Mouse (Mus musculus): ENCODE results near the gene Ppm1l. TPM values are rescaled to one million over a fixed set of nuclear protein-coding genes. Genes with fewer than 3 reads are reported as not detected.

Ppm1l gene
- polyA plus RNA-seq, 1 experiment from 2014 or later = 17.2 TPM

DNA sequence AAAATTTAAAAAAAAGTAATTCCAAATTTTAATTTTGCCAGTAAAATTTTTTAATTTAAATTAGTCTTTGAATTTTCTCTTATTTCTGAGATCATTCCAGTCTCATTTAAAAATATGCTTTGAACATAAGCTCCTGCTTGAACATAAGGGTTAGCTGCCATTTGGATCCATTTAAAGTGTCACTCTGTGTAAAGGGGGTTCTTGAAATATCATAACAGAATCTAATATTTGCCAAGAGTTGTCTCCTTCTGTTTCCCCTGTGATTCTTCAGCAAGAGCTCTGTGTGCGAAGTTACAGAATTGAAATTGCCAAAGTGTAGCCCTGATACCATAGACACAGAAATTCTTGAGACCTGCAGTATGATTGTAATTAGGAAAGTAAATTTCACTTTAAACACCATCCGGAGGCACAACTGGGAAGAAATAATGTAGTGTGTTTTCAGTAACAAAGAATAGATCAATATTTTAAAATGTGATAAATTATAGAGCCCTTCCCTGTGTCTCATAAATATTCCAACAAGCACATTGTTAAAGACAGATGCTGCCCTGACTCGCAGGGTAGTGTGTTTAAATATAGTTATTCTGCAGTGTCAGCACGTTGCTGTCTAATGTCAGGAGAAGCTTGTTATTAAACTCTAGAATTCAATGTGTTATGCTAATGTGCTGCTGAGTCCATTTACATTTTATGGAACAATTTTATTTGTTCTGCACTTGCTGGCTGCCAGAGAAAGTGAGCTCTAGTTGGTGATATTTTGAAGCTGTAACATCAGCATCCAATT, 177.8 kb downstream of the Ppm1l start:
- Histone ChIP-seq H3K9me3 (ENCODE audit: control insufficient read depth, low read length) (no peaks in the 10 kb centered on the region), H3K27me3 (ENCODE audit: control insufficient read depth, insufficient read depth, low read length) (no peaks in the 10 kb centered on the region), H3K27ac (ENCODE audit: low read depth, low read length) (no peak overlapping the region), H3K4me1 (replicated peaks; ENCODE audit: control insufficient read depth, insufficient read depth, low read length) (no peaks in the 10 kb centered on the region), H3K4me2 (replicated peaks; ENCODE audit: low read depth, low read length) (no peak overlapping the region), H3K4me3 (ENCODE audit: low read depth, low read length) (no peak overlapping the region), H3K9ac (ENCODE audit: low read depth, low read length) (no peak overlapping the region), H3K36me3 (ENCODE audit: control insufficient read depth, insufficient read depth, low read length) (no peaks in the 10 kb centered on the region)
- WGBS = 64% methylated on average over 4 of the region's 4 CpGs
- DNase-seq (ENCODE audit: low spot score) = no peak
- ATAC-seq (ENCODE audit: low FRiP score) = no peak

GRCm38 (mm10) chr3:69497178-69497577, 180.5 kb downstream of the Ppm1l start:
- DNase-seq (ENCODE audit: low spot score) (no peak), ATAC-seq (ENCODE audit: low FRiP score) (no peak)
- no peaks in the 10 kb centered on the region; the same call in 1 of the 2 replicates for H3K4me1 ChIP-seq (replicated peaks; ENCODE audit: control insufficient read depth, insufficient read depth, low read length)
- H3K9ac ChIP-seq (ENCODE audit: low read depth, low read length) = no peak overlapping the region
- H3K4me2 ChIP-seq (replicated peaks; ENCODE audit: low read depth, low read length) = no peak overlapping the region
- no peak overlapping the region for H3K4me3 ChIP-seq (ENCODE audit: low read depth, low read length)
- no peaks in the 10 kb centered on the region for H3K27me3 ChIP-seq (ENCODE audit: control insufficient read depth, insufficient read depth, low read length)
- no peaks in the 10 kb centered on the region for H3K36me3 ChIP-seq (ENCODE audit: control insufficient read depth, insufficient read depth, low read length)
- no peaks in the 10 kb centered on the region for H3K9me3 ChIP-seq (ENCODE audit: control insufficient read depth, low read length)
- WGBS = 89% methylated on average over 3 of the region's 3 CpGs
- H3K27ac ChIP-seq (ENCODE audit: low read depth, low read length) = no peak overlapping the region

- Histone ChIP-seq H3K9ac (ENCODE audit: low read depth, low read length) (no peak overlapping the region), H3K9me3 (ENCODE audit: control insufficient read depth, low read length) (no peaks in the 10 kb centered on the region), H3K27me3 (ENCODE audit: control insufficient read depth, insufficient read depth, low read length) (no peaks in the 10 kb centered on the region), H3K36me3 (ENCODE audit: control insufficient read depth, insufficient read depth, low read length) (no peaks in the 10 kb centered on the region), H3K4me1 (replicated peaks; ENCODE audit: control insufficient read depth, insufficient read depth, low read length) (no peaks in the 10 kb centered on the region; the same call in 1 of the 2 replicates), H3K27ac (ENCODE audit: low read depth, low read length) (no peak overlapping the region), H3K4me2 (replicated peaks; ENCODE audit: low read depth, low read length) (no peak overlapping the region), H3K4me3 (ENCODE audit: low read depth, low read length) (no peak overlapping the region)
- peak; percentile 36 for DNase-seq (ENCODE audit: low spot score)
- ATAC-seq (ENCODE audit: low FRiP score) = peak; percentile 69
- WGBS = 25% methylated on average over 6 of the region's 6 CpGs
These were observed 185.3 kb downstream of the Ppm1l start for GRCm38 (mm10) chr3:69502009-69502408.

- DNase-seq (ENCODE audit: low spot score) (no peak), ATAC-seq (ENCODE audit: low FRiP score) (no peak)
- 57% methylated on average over 4 of the region's 4 CpGs for WGBS
- H3K36me3 ChIP-seq (ENCODE audit: control insufficient read depth, insufficient read depth, low read length) = no peaks in the 10 kb centered on the region
- H3K4me1 ChIP-seq (replicated peaks; ENCODE audit: control insufficient read depth, insufficient read depth, low read length) = no peaks in the 10 kb centered on the region; the same call in 1 of the 2 replicates
- no peak overlapping the region for H3K4me2 ChIP-seq (replicated peaks; ENCODE audit: low read depth, low read length)
- no peak overlapping the region for H3K27ac ChIP-seq (ENCODE audit: low read depth, low read length)
- no peak overlapping the region for H3K4me3 ChIP-seq (ENCODE audit: low read depth, low read length)
- H3K27me3 ChIP-seq (ENCODE audit: control insufficient read depth, insufficient read depth, low read length) = no peaks in the 10 kb centered on the region
- no peaks in the 10 kb centered on the region for H3K9me3 ChIP-seq (ENCODE audit: control insufficient read depth, low read length)
- H3K9ac ChIP-seq (ENCODE audit: low read depth, low read length) = no peak overlapping the region
These were observed 185.9 kb downstream of the Ppm1l start for GRCm38 (mm10) chr3:69502527-69502926.

GRCm38 (mm10) chr3:69505090-69505489, 188.4 kb downstream of the Ppm1l start:
- WGBS = 86% methylated on average over 7 of the region's 7 CpGs
- no peaks in the 10 kb centered on the region for H3K9me3 ChIP-seq (ENCODE audit: control insufficient read depth, low read length)
- no peak overlapping the region for H3K27ac ChIP-seq (ENCODE audit: low read depth, low read length)
- H3K9ac ChIP-seq (ENCODE audit: low read depth, low read length) = no peak overlapping the region
- no peak overlapping the region for H3K4me2 ChIP-seq (replicated peaks; ENCODE audit: low read depth, low read length)
- H3K4me3 ChIP-seq (ENCODE audit: low read depth, low read length) = no peak overlapping the region
- no peaks in the 10 kb centered on the region; the same call in 1 of the 2 replicates for H3K4me1 ChIP-seq (replicated peaks; ENCODE audit: control insufficient read depth, insufficient read depth, low read length)
- no peaks in the 10 kb centered on the region for H3K27me3 ChIP-seq (ENCODE audit: control insufficient read depth, insufficient read depth, low read length)
- DNase-seq (ENCODE audit: low spot score) = no peak
- ATAC-seq (ENCODE audit: low FRiP score) = no peak
- H3K36me3 ChIP-seq (ENCODE audit: control insufficient read depth, insufficient read depth, low read length) = no peaks in the 10 kb centered on the region

DNA sequence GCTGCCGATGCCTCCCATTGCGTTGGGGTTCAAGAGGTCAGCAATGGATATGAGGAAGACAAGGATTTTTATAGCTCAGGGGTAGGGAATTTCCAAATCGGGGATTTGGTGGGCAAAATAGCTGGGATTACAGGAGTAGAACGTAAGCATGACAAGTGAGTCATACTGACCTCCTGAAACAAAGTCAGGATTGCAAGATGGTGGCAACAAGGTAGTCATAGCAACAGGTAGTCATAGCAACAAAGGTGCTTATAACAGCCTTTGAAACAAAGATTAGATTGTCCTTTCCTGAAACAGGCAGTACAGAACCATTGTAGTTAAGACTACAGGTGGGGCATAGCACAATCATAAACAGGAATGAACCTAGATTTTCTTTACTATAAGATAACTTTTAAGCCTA, 189.7 kb downstream of the Ppm1l start:
- no peak overlapping the region for H3K4me3 ChIP-seq (ENCODE audit: low read depth, low read length)
- no peaks in the 10 kb centered on the region for H3K9me3 ChIP-seq (ENCODE audit: control insufficient read depth, low read length)
- no peaks in the 10 kb centered on the region for H3K27me3 ChIP-seq (ENCODE audit: control insufficient read depth, insufficient read depth, low read length)
- H3K27ac ChIP-seq (ENCODE audit: low read depth, low read length) = no peak overlapping the region
- no peaks in the 10 kb centered on the region; the same call in 1 of the 2 replicates for H3K4me1 ChIP-seq (replicated peaks; ENCODE audit: control insufficient read depth, insufficient read depth, low read length)
- 89% methylated on average over 4 of the region's 4 CpGs for WGBS
- H3K9ac ChIP-seq (ENCODE audit: low read depth, low read length) = no peak overlapping the region
- H3K36me3 ChIP-seq (ENCODE audit: control insufficient read depth, insufficient read depth, low read length) = no peaks in the 10 kb centered on the region
- H3K4me2 ChIP-seq (replicated peaks; ENCODE audit: low read depth, low read length) = no peak overlapping the region
- DNase-seq (ENCODE audit: low spot score) (no peak), ATAC-seq (ENCODE audit: low FRiP score) (no peak)

DNA sequence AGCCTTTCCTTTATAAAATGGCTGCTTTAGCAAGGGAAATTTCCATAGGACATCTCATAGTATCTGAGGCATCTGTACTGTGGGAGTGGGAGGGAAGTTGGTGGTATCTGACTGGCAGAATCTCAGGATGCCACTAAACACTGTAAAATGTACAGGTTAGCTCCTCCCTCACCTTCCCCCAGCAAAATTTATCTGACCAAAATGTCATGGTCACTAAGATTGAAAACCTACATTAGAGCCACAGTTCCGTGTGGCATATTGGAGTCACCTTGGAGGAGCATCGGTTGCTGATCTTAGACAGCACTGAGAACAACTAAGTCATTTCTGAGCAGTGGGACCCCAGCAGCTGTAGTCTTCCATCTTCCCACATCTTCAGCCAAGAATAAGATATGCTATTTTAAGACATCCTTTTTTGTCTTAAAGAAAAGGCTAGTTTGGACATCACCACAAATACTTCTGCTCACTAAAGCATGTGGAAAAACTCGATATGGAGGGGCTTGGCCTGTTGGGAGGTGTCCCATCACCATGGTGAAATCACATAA, 192.8 kb downstream of the Ppm1l start:
- DNase-seq (ENCODE audit: low spot score) (no peak), ATAC-seq (ENCODE audit: low FRiP score) (no peak)
- Histone ChIP-seq H3K9ac (ENCODE audit: low read depth, low read length) (no peak overlapping the region), H3K9me3 (ENCODE audit: control insufficient read depth, low read length) (no peaks in the 10 kb centered on the region), H3K27ac (ENCODE audit: low read depth, low read length) (no peak overlapping the region), H3K4me1 (replicated peaks; ENCODE audit: control insufficient read depth, insufficient read depth, low read length) (no peaks in the 10 kb centered on the region), H3K4me2 (replicated peaks; ENCODE audit: low read depth, low read length) (no peak overlapping the region), H3K4me3 (ENCODE audit: low read depth, low read length) (no peak overlapping the region), H3K36me3 (ENCODE audit: control insufficient read depth, insufficient read depth, low read length) (no peaks in the 10 kb centered on the region), H3K27me3 (ENCODE audit: control insufficient read depth, insufficient read depth, low read length) (no peaks in the 10 kb centered on the region)
- WGBS = 88% methylated on average over 3 of the region's 3 CpGs

DNA sequence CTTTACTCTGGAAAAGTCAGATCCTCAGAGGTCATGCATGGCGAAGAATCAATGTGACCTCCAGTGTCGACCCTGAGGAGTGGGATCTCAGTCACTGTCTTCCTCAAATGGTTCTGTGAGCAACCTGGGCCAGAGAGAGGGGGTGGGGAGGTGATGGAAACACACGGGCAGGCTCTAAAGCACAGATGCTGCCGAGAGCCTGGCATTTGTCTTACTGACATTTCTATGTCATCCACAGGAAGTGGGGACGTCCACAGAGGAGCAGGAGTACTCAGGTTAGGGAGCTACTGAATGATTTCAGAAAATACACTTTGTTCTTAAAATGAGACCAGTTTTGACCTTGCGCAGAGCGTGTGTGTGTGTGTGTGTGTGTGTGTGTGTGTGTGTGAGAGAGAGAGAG, 195.2 kb downstream of the Ppm1l start:
- no peaks in the 10 kb centered on the region for H3K36me3 ChIP-seq (ENCODE audit: control insufficient read depth, insufficient read depth, low read length)
- no peak for DNase-seq (ENCODE audit: low spot score)
- H3K9ac ChIP-seq (ENCODE audit: low read depth, low read length) = no peak overlapping the region
- 52% methylated on average over 7 of the region's 7 CpGs for WGBS
- H3K9me3 ChIP-seq (ENCODE audit: control insufficient read depth, low read length) = no peaks in the 10 kb centered on the region
- no peak overlapping the region for H3K4me2 ChIP-seq (replicated peaks; ENCODE audit: low read depth, low read length)
- H3K27ac ChIP-seq (ENCODE audit: low read depth, low read length) = no peak overlapping the region
- no peaks in the 10 kb centered on the region for H3K27me3 ChIP-seq (ENCODE audit: control insufficient read depth, insufficient read depth, low read length)
- no peak for ATAC-seq (ENCODE audit: low FRiP score)
- no peak overlapping the region for H3K4me3 ChIP-seq (ENCODE audit: low read depth, low read length)
- H3K4me1 ChIP-seq (replicated peaks; ENCODE audit: control insufficient read depth, insufficient read depth, low read length) = no peaks in the 10 kb centered on the region

DNA sequence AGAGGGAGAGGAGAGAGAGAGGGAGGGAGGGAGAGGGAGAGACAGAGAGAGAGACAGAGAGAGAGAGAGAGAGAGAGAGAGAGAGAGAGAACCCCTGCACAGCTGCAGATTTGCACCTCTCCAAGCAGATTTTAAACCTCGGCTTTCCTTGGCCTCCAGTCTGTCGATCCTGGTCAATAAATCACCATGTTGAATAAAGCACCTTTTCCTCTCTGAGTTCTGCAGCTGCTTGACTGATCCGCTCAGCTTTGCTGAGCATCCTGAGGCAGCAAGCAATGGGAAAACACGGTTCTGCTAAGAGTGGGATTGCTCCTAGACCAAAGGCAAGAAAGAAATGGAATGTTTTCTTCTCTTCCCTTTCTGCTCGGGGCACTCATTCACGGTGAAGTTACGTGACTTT, 195.7 kb downstream of the Ppm1l start:
- Histone ChIP-seq H3K9ac (ENCODE audit: low read depth, low read length) (no peak overlapping the region), H3K4me2 (replicated peaks; ENCODE audit: low read depth, low read length) (no peak overlapping the region), H3K4me1 (replicated peaks; ENCODE audit: control insufficient read depth, insufficient read depth, low read length) (no peaks in the 10 kb centered on the region), H3K36me3 (ENCODE audit: control insufficient read depth, insufficient read depth, low read length) (no peaks in the 10 kb centered on the region), H3K27me3 (ENCODE audit: control insufficient read depth, insufficient read depth, low read length) (no peaks in the 10 kb centered on the region), H3K27ac (ENCODE audit: low read depth, low read length) (no peak overlapping the region), H3K4me3 (ENCODE audit: low read depth, low read length) (no peak overlapping the region), H3K9me3 (ENCODE audit: control insufficient read depth, low read length) (no peaks in the 10 kb centered on the region)
- no peak for DNase-seq (ENCODE audit: low spot score)
- WGBS = 42% methylated on average over 7 of the region's 7 CpGs
- ATAC-seq (ENCODE audit: low FRiP score) = no peak

All from hindbrain, embryonic 11.5 days (tissue).